Mouse (Mus musculus) hindbrain, embryonic 10.5 days (tissue): ENCODE measurements around the gene Zfp398. TPM values are rescaled to one million over a fixed set of nuclear protein-coding genes. Genes with fewer than 3 reads are reported as not detected.

Experiments
- DNase-seq: peaks from one replicate; pipeline ENCODE4 v3.0.0-alpha.2; 2017; ENCODE audit warnings: low spot score
- H3K27ac ChIP-seq: fragments of 300-500 bp; sonication (generic); 2 replicates; pipeline ENCODE4 v1.5.1; 2016; ENCODE audit warnings: mild to moderate bottlenecking, moderate library complexity
- H3K27me3 ChIP-seq: fragments of 300-500 bp; sonication (generic); 2 replicates; pipeline ENCODE4 v1.6.1; 2016; ENCODE audit warnings: mild to moderate bottlenecking; ENCODE audit not compliant: poor library complexity, insufficient read depth, severe bottlenecking
- H3K36me3 ChIP-seq: fragments of 300-500 bp; sonication (generic); 2 replicates; pipeline ENCODE4 v1.6.1; 2016; ENCODE audit warnings: mild to moderate bottlenecking, moderate library complexity
- H3K4me1 ChIP-seq: fragments of 300-500 bp; sonication (generic); replicated peaks from 2 replicates; pipeline ENCODE4 v1.6.1; 2016; ENCODE audit warnings: mild to moderate bottlenecking
- H3K4me3 ChIP-seq: fragments of 300-500 bp; sonication (generic); 2 replicates; pipeline ENCODE4 v1.5.1; 2016; ENCODE audit warnings: mild to moderate bottlenecking, moderate library complexity
- H3K9me3 ChIP-seq: fragments of 300-500 bp; sonication (generic); 2 replicates; pipeline ENCODE4 v1.6.1; 2016; ENCODE audit warnings: mild to moderate bottlenecking, moderate library complexity
- WGBS: fragments of 180-500 bp; shearing (Covaris S2); methylation state at CpG from one replicate; pipeline ENCODE4 v1.1.7; 2016; 5-methylcytosine and 5-hydroxymethylcytosine counted together
- polyA plus RNA-seq: library from polyadenylated mRNA; unstranded; fragments of >200 nt; fragmentation: Nextera tagmentation; extraction: Ambion mirVana; gene quantifications from 2 replicates; pipeline ENCODE4 v1.2.1, GENCODE M21; 2016

The Zfp398 gene
- polyA plus RNA-seq, 1 experiment from 2014 or later: 9.7 TPM

DNA sequence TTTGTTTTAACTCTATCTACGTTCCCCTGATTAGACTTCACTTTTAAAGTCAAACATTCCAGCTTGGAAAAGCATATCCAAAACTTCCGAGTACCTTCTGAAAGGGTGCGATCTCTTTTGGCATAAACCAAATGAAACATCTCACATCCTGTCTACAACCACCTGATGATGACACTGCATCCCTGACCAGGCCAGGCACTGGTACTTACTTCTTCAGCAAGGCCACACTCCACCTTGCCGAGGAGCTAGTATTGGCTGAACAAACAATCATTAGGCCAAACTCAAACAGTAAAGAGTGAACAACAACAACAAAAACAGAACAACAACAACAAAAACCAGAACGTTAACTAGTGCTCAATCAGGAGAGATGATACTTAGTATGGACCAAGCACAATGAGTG, 24.1 kb upstream of the Zfp398 start:
- Histone ChIP-seq H3K27me3 (no peaks in the 10 kb centered on the region), H3K4me3 (peak overlapping the region; percentile 85), H3K4me1 (peaks cover 36% of the 10 kb centered on the region), H3K9me3 (no peaks in the 10 kb centered on the region), H3K27ac (peak overlapping the region; percentile 95; the same call in 1 of the 2 replicates), H3K36me3 (peaks cover 35% of the 10 kb centered on the region)
- no peak for DNase-seq
- WGBS: 67% methylated on average over 5 of the region's 5 CpGs

DNA sequence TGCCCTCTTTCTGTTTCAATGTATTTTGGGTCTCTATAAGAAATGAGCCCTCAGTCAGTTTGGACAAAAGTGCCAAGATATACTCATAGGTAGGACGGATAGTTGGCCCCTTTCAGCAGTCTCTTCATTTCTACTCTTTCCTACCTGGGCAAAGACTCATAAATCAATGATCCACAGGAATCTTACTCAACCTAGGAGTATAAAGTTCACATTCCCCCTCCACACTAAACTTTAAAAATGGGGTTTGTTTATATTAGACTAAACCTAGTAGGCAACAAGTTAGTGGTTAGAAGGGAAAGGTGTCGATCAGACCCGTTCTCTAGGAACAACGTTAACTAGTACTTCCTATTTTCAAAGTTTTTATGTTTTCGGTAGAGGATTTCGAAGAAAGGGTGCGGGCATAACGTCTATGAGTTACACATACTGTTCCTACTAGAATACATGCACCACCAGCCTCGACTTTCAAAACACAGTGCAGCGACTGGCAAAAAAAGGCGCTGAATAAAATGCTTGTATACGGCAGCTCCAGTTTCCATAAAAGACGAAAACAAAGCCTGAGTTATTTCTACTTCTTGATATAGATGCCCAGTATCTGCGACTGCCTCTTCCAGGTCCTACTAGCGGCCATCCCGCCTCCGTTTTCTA, 23.1 kb upstream of the Zfp398 start:
- H3K27me3 ChIP-seq: no peaks in the 10 kb centered on the region
- peak overlapping the region; percentile 85 for H3K4me3 ChIP-seq
- H3K4me1 ChIP-seq: peaks cover 36% of the 10 kb centered on the region
- peak overlapping the region; percentile 95 for H3K27ac ChIP-seq
- H3K9me3 ChIP-seq: no peaks in the 10 kb centered on the region
- no peak for DNase-seq
- peaks cover 27% of the 10 kb centered on the region for H3K36me3 ChIP-seq
- WGBS: 2% methylated on average over 17 of the region's 17 CpGs

DNA sequence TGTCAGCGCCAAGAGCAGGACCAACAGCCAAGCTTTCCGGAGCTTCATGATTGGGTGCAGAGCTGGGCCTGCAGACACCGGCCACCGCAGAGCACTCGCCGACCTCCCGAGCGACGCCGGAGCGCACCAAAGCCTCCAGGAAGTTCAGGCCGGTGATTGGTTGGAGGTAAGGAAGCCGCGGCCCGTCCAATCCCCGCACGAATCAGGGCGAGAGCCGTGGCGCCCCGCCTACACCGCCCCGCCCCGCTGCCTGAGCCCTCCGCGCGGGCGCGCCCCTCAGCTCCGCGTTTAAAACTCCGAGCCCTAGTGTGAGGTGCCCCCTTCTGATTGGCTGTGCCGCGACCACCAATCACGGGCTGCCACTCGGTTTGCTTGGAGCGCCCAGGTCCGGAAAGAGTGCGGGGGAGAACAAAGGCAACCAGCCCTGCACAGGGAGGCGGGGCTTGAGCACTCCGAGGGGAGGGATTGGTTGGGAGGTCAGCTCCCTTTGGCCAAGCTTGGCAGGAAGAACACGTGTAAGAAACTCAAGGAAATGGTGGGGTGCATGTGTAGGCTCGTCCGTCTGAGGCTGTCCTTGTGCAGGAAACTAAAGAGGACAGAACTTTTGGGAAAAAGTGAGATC, 22.1 kb upstream of the Zfp398 start, which contains the start of gene Pdia4:
Gene Pdia4 (minus strand): TSS at position 174 of the 622 bp plus-strand sequence.
- no peaks in the 10 kb centered on the region for H3K27me3 ChIP-seq
- peak; percentile 100 for DNase-seq
- H3K27ac ChIP-seq: peak within 1 kb of the TSS; percentile 95
- peak within 1 kb of the TSS; percentile 85 for H3K4me3 ChIP-seq
- H3K9me3 ChIP-seq: no peaks in the 10 kb centered on the region
- WGBS: under 1% methylated on average over 44 of the region's 44 CpGs
- peaks cover 36% of the 10 kb centered on the region for H3K4me1 ChIP-seq
- H3K36me3 ChIP-seq: peaks cover 26% of the 10 kb centered on the region

DNA sequence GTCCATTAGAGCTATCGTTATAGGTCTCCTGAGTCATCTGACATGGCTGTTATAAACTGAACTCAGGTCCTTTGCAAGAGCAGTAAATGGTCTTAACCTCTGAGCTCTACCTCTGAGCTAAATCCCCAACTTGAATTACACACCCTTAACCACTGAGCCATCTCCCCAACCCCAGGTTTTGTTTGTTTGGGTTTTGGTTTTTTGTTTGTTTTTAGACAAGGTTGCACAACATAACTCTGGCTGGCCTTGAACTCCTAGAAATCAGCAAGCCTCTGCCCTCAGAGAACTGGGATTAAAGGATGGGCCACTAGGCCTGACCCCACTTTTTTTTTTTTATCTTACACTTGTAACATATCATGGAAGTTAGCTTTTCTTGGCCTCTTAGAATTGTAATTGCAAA, 19.3 kb upstream of the Zfp398 start:
- Histone ChIP-seq H3K27me3 (no peaks in the 10 kb centered on the region), H3K4me1 (peaks cover 14% of the 10 kb centered on the region), H3K4me3 (no peak overlapping the region), H3K36me3 (peaks cover 37% of the 10 kb centered on the region), H3K9me3 (no peaks in the 10 kb centered on the region), H3K27ac (no peak overlapping the region)
- DNase-seq: no peak
- 98% methylated on average over 1 of the region's 1 CpGs for WGBS

DNA sequence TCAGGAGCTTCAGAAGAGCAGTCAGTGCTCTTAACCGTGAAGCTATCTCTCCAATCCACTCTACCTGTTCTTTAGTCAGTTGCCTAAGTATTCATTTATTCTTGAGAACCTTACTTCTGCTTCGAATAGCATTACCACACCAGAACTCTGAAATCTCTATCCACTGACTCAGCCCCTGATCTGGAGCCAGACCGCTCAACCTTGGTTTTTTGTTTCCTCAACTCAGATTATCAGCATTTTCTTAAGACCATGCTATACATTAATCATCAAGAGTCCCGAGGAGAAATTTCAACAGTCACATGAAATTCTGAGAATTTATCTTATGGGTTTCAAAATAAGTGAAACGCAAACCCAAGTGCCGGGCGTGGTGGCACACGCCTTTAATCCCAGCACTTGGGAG, 16.7 kb upstream of the Zfp398 start:
- peaks cover 63% of the 10 kb centered on the region for H3K36me3 ChIP-seq
- no peak for DNase-seq
- no peaks in the 10 kb centered on the region for H3K27me3 ChIP-seq
- H3K27ac ChIP-seq: no peak overlapping the region
- 94% methylated on average over 8 of the region's 8 CpGs for WGBS
- peaks cover 3% of the 10 kb centered on the region; the same call in 1 of the 2 replicates for H3K4me1 ChIP-seq
- no peaks in the 10 kb centered on the region for H3K9me3 ChIP-seq
- no peak overlapping the region for H3K4me3 ChIP-seq

DNA sequence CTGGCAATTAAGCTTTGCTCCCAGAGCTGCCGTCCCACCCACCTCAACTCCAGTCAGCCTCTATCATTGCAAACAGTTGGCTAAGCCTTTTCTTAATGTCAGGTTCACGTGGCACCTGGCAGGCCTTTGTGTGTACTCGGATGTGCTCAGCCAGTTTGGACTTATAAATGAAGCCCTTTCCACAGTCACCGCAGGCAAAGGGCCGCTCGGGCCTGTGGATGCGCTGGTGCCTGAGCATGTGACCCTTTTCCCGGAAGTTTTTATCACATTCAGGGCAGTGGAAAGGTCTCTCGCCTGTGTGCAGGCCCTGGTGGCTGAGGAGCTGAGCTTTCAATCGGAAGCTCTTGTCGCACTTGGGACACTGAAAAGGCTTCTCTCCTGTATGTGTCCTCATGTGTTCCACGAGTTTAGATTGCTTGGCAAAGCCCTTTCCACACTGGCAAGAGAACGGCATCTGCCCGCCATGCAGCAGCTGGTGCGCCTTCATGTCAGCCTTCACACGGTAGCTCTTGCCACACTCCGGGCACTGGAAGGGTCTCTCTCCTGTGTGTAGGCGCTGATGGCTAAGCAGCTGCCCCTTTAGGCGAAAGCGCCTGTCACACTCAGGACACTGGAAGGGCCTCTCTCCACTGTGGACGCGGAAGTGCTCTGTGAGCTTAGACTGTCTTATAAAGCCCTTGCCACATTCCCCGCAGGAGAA, 15.7 kb upstream of the Zfp398 start:
- Histone ChIP-seq H3K4me1 (no peaks in the 10 kb centered on the region), H3K27ac (no peak overlapping the region), H3K9me3 (no peaks in the 10 kb centered on the region), H3K4me3 (no peak overlapping the region), H3K27me3 (no peaks in the 10 kb centered on the region), H3K36me3 (peaks cover 73% of the 10 kb centered on the region)
- no peak for DNase-seq
- 95% methylated on average over 23 of the region's 23 CpGs for WGBS

DNA sequence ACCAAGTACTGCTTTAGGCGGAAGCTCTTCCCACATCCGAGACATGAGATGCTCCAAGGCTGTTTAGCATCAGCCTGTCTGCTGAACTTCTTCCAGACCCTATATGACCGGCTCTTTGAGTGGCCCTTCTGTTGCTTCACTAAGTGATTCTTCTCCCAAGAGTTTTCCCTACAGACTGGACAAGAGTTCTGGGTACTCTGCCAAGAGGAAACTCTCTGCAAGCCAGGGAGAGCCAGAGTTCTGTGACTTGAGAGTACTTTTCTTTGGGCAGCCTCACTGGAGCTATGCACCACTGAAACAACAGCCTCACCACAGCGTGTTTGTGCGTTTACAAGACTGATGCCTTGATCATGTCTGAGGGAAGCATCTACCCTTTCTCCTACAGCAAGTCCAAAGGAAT, 14.2 kb upstream of the Zfp398 start:
- no peak overlapping the region for H3K4me3 ChIP-seq
- no peak overlapping the region for H3K27ac ChIP-seq
- no peaks in the 10 kb centered on the region for H3K27me3 ChIP-seq
- H3K9me3 ChIP-seq: no peaks in the 10 kb centered on the region
- H3K4me1 ChIP-seq: no peaks in the 10 kb centered on the region
- WGBS: 87% methylated on average over 5 of the region's 5 CpGs
- peaks cover 80% of the 10 kb centered on the region for H3K36me3 ChIP-seq
- no peak for DNase-seq

DNA sequence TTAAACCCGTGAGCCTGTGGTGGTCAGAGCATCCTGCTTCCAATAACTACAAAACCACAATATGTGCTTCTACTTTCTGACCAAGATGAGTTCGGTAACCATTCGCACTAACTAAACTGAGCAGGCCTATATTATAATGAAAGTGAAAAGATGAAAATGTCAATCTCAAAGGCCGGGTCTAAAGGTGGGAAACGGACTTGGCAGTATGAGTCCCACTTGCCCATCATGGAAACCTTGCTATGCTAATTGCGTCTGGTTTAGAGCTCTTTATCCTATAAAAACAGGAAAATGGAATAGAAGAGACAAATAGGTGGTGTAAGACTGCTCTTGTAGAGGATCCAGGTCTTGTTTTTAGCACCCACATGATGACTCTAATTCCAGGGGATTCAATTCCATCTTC, 13.7 kb upstream of the Zfp398 start:
- no peaks in the 10 kb centered on the region for H3K27me3 ChIP-seq
- H3K4me1 ChIP-seq: no peaks in the 10 kb centered on the region
- no peak overlapping the region for H3K27ac ChIP-seq
- H3K36me3 ChIP-seq: peaks cover 80% of the 10 kb centered on the region
- 91% methylated on average over 6 of the region's 6 CpGs for WGBS
- H3K9me3 ChIP-seq: no peaks in the 10 kb centered on the region
- no peak for DNase-seq
- H3K4me3 ChIP-seq: no peak overlapping the region

DNA sequence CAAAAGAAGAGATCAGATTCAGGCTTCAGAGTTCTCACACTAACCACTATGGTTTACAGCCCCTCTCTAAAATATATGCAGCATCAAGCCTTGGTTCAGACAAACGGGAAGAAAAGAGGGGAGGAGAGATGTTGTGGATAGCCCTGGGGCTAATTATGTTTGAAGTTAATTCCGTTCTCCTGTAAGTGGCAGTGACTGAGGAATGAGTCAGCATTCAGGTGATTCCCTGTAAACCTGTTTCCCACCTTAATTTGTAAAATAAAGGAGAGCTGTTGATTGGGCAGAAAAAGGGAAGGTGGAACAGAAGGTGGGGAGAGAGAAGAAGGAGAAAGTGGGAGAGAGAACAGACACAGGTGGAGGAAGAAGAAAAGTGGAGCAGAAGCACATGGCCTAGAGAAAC, 11.2 kb upstream of the Zfp398 start:
- Histone ChIP-seq H3K4me3 (no peak overlapping the region), H3K36me3 (peaks cover 62% of the 10 kb centered on the region), H3K9me3 (no peaks in the 10 kb centered on the region), H3K4me1 (peaks cover 5% of the 10 kb centered on the region; the same call in 1 of the 2 replicates), H3K27me3 (no peaks in the 10 kb centered on the region), H3K27ac (no peak overlapping the region)
- WGBS: 64% methylated on average over 2 of the region's 2 CpGs
- DNase-seq: no peak

DNA sequence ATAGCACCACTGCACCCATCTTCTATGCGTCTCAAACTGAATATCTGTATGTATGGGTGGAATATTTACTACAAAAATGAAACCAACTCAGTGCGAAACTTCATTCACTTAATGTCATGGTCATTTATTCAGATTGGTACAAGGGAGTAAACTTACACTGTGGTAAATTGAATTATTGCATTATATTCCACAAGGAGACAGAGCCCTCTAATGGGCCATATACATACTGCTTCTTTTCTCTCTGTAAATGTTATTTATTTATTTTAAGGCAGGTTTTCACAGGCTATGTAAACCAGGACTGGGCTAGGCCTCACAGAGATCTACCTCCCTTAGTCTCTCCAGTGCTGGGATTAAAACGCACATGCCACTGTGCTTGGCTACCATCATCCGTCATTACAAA, 8.0 kb upstream of the Zfp398 start:
- Histone ChIP-seq H3K4me3 (no peak overlapping the region), H3K27ac (no peak overlapping the region), H3K36me3 (peaks cover 30% of the 10 kb centered on the region), H3K4me1 (peaks cover 16% of the 10 kb centered on the region), H3K27me3 (no peaks in the 10 kb centered on the region), H3K9me3 (no peaks in the 10 kb centered on the region)
- DNase-seq: no peak
- 93% methylated on average over 4 of the region's 4 CpGs for WGBS

DNA sequence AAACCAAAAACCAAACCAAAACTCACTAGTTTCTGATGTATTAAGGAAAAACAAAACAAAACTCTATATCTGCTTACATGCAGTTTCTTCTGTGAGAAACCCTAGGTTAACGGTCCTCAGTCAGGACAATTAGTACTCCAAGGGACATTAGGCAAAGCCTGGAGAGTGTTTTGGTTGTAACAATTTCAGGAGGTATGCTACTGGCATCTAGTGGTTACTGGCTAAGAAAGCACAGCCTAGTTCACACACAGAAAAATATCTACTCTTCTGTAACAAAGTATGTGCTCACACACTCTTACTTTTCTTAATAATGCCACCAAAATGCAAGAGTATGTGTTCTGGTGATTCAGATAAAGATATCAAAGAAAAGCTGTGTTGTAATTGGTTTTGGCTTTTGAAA, 6.5 kb upstream of the Zfp398 start:
- no peaks in the 10 kb centered on the region for H3K27me3 ChIP-seq
- H3K27ac ChIP-seq: no peak overlapping the region
- H3K36me3 ChIP-seq: peaks cover 15% of the 10 kb centered on the region
- DNase-seq: no peak
- no peaks in the 10 kb centered on the region for H3K9me3 ChIP-seq
- WGBS: 38% methylated on average over 1 of the region's 1 CpGs
- peak overlapping the region; percentile 87; the same call in 1 of the 2 replicates for H3K4me3 ChIP-seq
- H3K4me1 ChIP-seq: peaks cover 16% of the 10 kb centered on the region

DNA sequence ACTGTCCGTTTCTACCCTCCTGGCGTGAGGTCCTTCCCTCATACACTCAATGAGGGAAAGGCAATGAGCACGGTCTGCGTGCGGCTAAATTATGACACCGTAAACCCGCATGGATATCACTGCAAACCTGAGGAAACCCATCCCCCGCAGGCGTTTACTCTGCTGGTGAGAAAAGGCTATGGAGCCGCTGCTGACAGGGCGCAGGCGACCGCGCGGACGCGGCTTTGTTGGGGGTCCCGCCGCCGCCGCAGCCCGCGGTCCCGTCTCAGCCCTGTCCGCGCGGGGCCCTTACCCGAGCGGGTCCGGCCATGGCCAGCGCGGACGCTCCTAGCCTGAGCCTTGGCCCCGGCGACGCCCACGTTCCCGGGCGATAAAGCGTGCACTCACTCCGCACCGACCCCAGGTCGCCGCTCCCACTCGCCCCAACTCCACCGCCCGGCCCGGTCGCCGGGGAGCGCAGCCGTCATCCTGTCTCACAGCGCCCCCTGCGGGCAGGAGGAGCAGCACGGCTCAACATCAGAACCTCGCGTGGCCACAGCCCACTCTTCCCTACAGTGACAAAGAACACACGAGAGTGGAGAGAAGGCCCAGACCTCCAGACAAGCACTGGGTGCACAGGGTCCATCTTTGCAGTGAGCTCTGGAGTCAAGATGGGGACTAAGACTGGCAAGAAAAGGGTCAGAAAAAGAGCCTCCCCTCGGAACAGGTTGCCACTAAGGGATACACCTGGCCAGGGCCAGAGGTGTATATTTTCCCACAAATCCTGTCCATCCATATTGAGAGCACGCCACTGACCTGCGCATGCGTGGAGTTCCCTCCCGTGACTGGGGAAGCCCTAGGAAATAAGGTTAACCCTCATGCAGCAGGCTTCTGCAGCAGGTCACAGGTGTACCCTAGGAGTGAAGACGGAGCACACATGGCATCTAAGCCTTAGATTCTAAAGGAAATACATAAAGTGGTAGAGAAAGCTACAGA, 5.1 kb upstream of the Zfp398 start, which contains the start of gene Zfp786:
Gene Zfp786 (minus strand): TSS at position 764 of the 975 bp plus-strand sequence.
- Histone ChIP-seq H3K27me3 (no peaks in the 10 kb centered on the region), H3K9me3 (no peaks in the 10 kb centered on the region), H3K27ac (peak within 1 kb of the TSS; percentile 96), H3K36me3 (peaks cover 5% of the 10 kb centered on the region), H3K4me1 (peaks cover 18% of the 10 kb centered on the region), H3K4me3 (peak within 1 kb of the TSS; percentile 87)
- peak; percentile 92 for DNase-seq
- 2% methylated on average over 64 of the region's 64 CpGs for WGBS
